Mouse (Mus musculus) left cerebral cortex, adult 2 months (tissue): Measurements from ENCODE around the gene 1110017D15Rik. TPM values are rescaled to one million over a fixed set of nuclear protein-coding genes. Genes with fewer than 3 reads are reported as not detected.
"Not testable (repeated sequence)": the region's sequence is repeated elsewhere in the genome, so short reads cannot be mapped to it uniquely, and the experiment has no call there.

Experiments
- DNase-seq, 2 experiments: peaks; one replicate each; pipeline ENCODE4 v3.0.0; 2021 to 2022; ENCODE audit warnings: low spot score in 2 of 2, mixed read lengths in 1 of 2; ENCODE audit errors: extremely low spot score in 1 of 2
- H3K27ac ChIP-seq: fragments of 200-600 bp; 2 replicates; pipeline ENCODE4 v1.8.1; 2022
- H3K4me3 ChIP-seq: fragments of 200-600 bp; 2 replicates; pipeline ENCODE4 v1.8.1; 2022
- CTCF ChIP-seq: fragments of 200-600 bp; IDR thresholded peaks from 2 replicates; pipeline ENCODE4 v1.8.1; 2022; ENCODE audit warnings: antibody characterized with exemption, mild to moderate bottlenecking, moderate library complexity
- intact Hi-C: fragments of 180-260 bp; cut with DNase I; formaldehyde crosslinking; loops from one replicate; pipeline ENCODE4 v1.15.1; 2025
- total RNA-seq, 2 experiments: library from RNA; stranded (reverse); gene quantifications; 2 replicates each; pipeline ENCODE4 v1.2.3; 2021

1110017D15Rik gene
- total RNA-seq, 2 experiments from 2014 or later: 5.2 to 6.1 TPM

- TF ChIP-seq CTCF: no peak
- intact Hi-C loops: no loop called here
- Histone ChIP-seq H3K4me3 (no peak overlapping the region), H3K27ac (no peak overlapping the region)
- DNase-seq: no peak
These were observed 39.4 kb downstream of the 1110017D15Rik start for GRCm38 (mm10) chr4:41477648-41478160.

DNA sequence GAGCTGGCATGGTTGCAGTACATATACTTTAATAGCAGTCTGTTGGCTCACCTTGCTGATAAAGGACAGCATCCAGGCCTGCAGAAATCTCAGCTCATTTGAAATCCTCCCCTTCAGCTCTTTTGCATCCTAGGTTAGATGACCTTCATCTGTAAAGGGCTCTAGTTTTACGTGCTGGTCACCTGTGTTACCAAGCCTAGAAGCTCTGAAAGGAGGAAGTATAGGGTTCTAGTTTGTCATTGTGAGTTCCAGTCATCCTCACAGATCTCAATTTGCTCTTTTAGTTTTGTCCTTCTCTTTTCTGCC is 45.8 kb downstream of the 1110017D15Rik start:
- no peak for DNase-seq
- TF ChIP-seq CTCF: no peak
- Histone ChIP-seq H3K4me3 (no peak overlapping the region), H3K27ac (peak overlapping the region; percentile 67)
- intact Hi-C loops: loop anchor here (5.0 kb wide), 1 partner anchor 96 kb away; the partner anchor contains the start of genes Dnaic1 and Fam219a

GRCm38 (mm10) chr4:41470684-41471383 is 46.3 kb downstream of the 1110017D15Rik start:
- intact Hi-C loops: loop anchor here (1.0 to 5.0 kb wide), 2 partner anchors 96 to 236 kb away; partner anchors contain the start of genes Dnaic1 and Fam219a

DNA sequence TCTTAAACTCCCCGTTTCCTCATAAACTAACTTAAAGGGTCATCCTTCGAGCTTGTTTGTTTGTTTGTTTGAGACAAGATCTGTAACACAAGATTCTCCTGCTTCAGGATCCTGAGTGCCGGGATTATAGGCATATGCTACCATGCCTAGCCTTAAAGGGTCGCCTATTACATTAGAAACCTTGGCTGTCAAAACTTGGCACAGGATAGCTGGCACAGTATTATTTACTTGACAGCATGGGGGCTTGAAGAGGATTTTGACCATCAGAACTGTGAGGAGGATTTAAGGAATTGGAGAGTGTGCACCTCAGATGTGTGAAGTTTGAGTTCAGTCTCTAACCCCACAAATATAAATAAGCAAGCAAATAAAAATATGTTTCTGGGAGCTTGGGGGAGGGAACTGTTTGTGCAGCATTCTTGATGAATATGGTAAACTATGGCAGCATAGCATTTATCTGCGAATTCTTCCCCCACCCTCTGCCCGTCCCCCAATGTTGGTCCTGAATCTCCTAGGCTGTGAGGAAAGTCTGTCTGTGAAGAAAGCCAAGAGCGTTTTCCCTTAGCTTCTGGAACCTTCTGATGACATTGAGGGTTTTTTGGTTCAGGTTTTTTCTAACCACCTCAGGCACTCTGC is 47.0 kb downstream of the 1110017D15Rik start:
- intact Hi-C loops: loop anchor here (1.0 to 5.0 kb wide), 2 partner anchors 97 to 237 kb away; partner anchors contain the start of genes Dnaic1 and Fam219a
- no peak overlapping the region for H3K4me3 ChIP-seq
- no peak for DNase-seq
- H3K27ac ChIP-seq: peak overlapping the region; percentile 44; the same call in 1 of the 2 replicates
- no peak for TF ChIP-seq CTCF

More at GRCm38 (mm10) chr4:41470684-41471383, 46.3 kb downstream of the 1110017D15Rik start:
- H3K27ac ChIP-seq: peak overlapping the region; percentile 67
- peak; percentile 32 to 47 for DNase-seq
- no peak for TF ChIP-seq CTCF
- no peak overlapping the region for H3K4me3 ChIP-seq

GRCm38 (mm10) chr4:41469199-41469598 is 47.9 kb downstream of the 1110017D15Rik start:
- DNase-seq: no peak
- no peak for TF ChIP-seq CTCF
- no peak overlapping the region for H3K4me3 ChIP-seq
- peak overlapping the region; percentile 50; the same call in 1 of the 2 replicates for H3K27ac ChIP-seq
- intact Hi-C loops: loop anchor here (2.0 kb wide), 2 partner anchors 184 to 228 kb away; partner anchors contain the start of gene Cntfr

DNA sequence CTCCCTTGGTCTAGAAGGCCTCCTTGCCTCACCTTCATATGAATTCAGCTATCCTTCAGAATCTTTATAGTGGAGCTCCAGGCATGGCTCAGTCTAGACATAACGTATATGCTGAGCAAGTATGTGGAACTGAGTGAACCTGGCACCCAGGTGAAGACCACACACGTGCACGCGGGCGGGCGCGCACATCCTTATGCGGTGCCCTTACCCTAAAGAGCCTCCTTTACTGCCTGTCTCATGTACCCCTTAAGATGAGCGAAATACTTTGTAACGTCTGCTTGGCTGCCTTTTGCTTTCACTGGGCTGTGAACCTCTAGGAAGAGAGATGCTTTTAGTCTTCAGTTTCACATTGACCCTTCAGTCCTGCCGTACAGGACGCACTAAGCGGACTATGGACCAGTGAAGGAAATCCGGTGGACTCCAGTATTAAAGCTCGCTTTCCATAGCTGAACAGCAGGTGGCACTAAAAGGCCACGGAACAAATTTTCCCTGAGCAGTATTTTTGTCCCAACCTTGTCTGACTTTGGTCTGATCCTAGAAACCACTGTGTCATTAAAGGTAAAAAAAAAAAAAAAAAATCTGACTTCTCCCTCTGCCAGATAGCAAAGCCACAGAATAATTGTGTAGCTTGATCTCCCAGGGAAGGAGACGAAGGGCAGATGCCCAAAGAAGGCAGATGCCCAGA is 48.6 kb downstream of the 1110017D15Rik start:
- DNase-seq: peak; percentile 60 to 61
- intact Hi-C loops: loop anchor here (1.0 to 2.0 kb wide), 4 partner anchors 38 to 228 kb away; partner anchors contain the start of gene Cntfr
- no peak overlapping the region for H3K4me3 ChIP-seq
- H3K27ac ChIP-seq: no peak overlapping the region; the same call in 1 of the 2 replicates
- peak; percentile 75 for TF ChIP-seq CTCF

DNA sequence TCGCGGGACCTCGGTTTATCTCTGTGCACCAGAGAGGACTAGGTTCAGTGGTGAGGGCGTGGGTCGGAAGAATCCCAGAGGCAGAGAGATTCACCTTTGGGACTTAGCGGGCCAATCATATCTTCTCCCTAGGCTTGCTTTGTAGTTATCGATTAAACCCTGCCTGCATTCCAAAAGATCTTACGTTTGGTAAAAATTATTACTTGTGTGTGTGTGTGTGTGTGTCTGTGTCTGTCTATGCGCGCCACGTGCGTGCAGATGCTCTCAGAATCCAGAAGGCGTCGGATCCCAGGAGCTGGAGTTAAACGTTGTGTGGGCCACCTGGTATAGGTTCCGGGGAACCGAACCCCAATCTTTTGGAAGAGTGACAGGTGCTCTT is 51.9 kb downstream of the 1110017D15Rik start:
- intact Hi-C loops: no loop called here
- peak overlapping the region; percentile 76 for H3K27ac ChIP-seq

GRCm38 (mm10) chr4:41464345-41465286 is 52.5 kb downstream of the 1110017D15Rik start, which contains the start of the genes Kif24 and Nudt2:
Gene Kif24 (minus strand): TSS chr4:41464887.
Gene Nudt2 (plus strand): TSS chr4:41465151.
- H3K4me3 ChIP-seq: peak within 1 kb of the TSS; percentile 64
- peak within 1 kb of the TSS; percentile 76 for H3K27ac ChIP-seq
- DNase-seq: peak; percentile 96 to 97
- intact Hi-C loops: no loop called here
- no peak; the same call in 1 of the 2 replicates for TF ChIP-seq CTCF

More for the DNA sequence above, 51.9 kb downstream of the 1110017D15Rik start:
- peak overlapping the region; percentile 64 for H3K4me3 ChIP-seq
- TF ChIP-seq CTCF: no peak; the same call in 1 of the 2 replicates
- no peak for DNase-seq

- DNase-seq, H3K4me3 ChIP-seq, intact Hi-C loops, H3K27ac ChIP-seq: not testable (repeated sequence)
These were observed 53.9 kb downstream of the 1110017D15Rik start for GRCm38 (mm10) chr4:41463051-41463738.

DNA sequence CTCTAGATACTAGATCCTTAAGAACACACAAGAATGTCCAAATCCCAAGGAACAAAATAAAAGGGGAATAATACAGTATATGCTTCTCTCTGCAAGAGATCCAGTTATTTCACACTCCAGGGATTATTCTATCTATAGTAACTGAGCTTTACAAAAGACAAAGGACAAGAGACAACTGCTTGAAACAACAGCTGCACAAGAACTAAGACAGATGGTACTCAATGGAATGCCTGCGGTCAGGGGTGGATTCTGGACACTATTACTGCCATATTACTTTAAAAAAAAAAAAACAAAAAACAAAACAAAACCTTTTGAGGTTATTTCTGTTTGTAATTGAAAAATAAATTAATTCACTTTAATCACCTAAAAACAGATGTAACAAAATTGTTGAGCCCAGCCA is 56.4 kb downstream of the 1110017D15Rik start:
- H3K27ac ChIP-seq: no peak overlapping the region
- intact Hi-C loops: no loop called here
- H3K4me3 ChIP-seq: no peak overlapping the region
- TF ChIP-seq CTCF: no peak
- DNase-seq: no peak

Other genes starting within 250 kb of the 1110017D15Rik start
- gene Ubap2, start 242.2 kb downstream of the 1110017D15Rik start, total RNA-seq: 10 to 100 TPM; 39.4 to 42.2 TPM
- gene Dcaf12, start 202.4 kb downstream of the 1110017D15Rik start, total RNA-seq: 10 to 100 TPM; 39.9 to 42.4 TPM
- gene Ubap1, start 168.3 kb downstream of the 1110017D15Rik start, total RNA-seq: 10 to 100 TPM; 47.7 to 49.0 TPM
- 1 to 10 TPM; 1.4 to 1.9 TPM for gene Kif24, start 52.4 kb downstream of the 1110017D15Rik start, total RNA-seq
- 10 to 100 TPM; 25.3 to 28.2 TPM for gene Nudt2, start 52.2 kb downstream of the 1110017D15Rik start, total RNA-seq
- gene AI464131, start 14.3 kb downstream of the 1110017D15Rik start, total RNA-seq: 10 to 100 TPM; 27.1 to 28.1 TPM
- gene Fam219a, start 52.2 kb upstream of the 1110017D15Rik start, total RNA-seq: 100 to 1,000 TPM; 195 to 209 TPM
- 1 to 10 TPM; 6.4 to 7.5 TPM for gene Dnaic1, start 52.4 kb upstream of the 1110017D15Rik start, total RNA-seq
- 10 to 100 TPM; 58.0 to 63.3 TPM for gene Enho, start 123.0 kb upstream of the 1110017D15Rik start, total RNA-seq
- 100 to 1,000 TPM; 120 to 127 TPM for gene Cntfr, start 179.8 kb upstream of the 1110017D15Rik start, total RNA-seq
- gene Il11ra1, start 182.7 kb upstream of the 1110017D15Rik start, total RNA-seq: 10 to 100 TPM; 43.1 to 47.7 TPM
- gene Rpp25l, start 196.2 kb upstream of the 1110017D15Rik start, total RNA-seq: 10 to 100 TPM; 27.7 to 30.7 TPM
- 100 to 1,000 TPM; 165 TPM for gene Dctn3, start 205.8 kb upstream of the 1110017D15Rik start, total RNA-seq
- gene Arid3c, start 213.8 kb upstream of the 1110017D15Rik start, total RNA-seq: under 1 TPM in 1 of 2 experiments, not detected in 1; 0.52 TPM
- 10 to 100 TPM; 85.8 to 88.5 TPM for gene Galt, start 237.9 kb upstream of the 1110017D15Rik start, total RNA-seq
- 10 to 100 TPM; 58.0 to 58.9 TPM for gene Sigmar1, start 238.8 kb upstream of the 1110017D15Rik start, total RNA-seq